Mouse (Mus musculus): ENCODE data around the gene Ets1.

The Ets1 gene

DNA sequence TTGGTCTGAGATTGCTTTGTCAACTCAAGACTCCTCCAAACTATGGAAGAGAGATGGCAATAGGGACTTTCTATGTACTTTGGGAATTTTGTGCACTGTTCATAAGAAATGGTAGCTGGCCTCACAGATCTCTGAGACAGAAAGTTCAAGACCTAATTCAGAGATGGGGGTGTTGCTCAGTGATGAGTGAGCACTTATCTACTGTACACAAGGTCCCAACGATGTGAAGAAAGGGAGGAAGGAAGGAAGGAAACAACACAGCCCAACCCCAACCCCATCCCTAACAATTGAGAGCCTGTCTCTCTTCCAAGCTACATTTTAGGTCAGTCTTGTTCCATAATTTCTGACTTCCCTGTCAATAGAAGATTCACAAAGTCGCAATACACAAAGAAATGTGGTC is 125.3 kb downstream of the Ets1 start:
- no peak for DNase-seq (ENCODE audit: low spot score in 2 of 2)

DNA sequence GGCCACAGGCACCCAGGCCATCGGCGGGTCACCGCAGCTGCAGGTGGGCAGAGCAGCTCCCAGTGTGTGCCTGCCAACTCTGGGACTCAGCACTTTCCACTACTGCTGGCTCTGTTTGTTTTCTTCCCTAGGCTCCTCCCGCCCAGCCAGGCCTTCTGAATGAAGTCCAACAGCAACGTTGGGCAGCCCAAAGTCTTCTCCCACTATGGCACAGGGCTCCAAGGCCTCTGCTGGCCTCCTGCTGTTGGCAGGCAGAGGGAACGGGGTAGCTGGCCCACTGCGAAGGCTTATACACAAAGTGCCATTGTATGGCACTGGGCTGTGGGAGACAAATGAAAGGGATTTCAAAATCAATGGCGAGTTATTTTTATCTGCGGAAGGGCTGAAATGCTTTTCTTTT is 128.4 kb downstream of the Ets1 start:
- DNase-seq (ENCODE audit: low spot score in 2 of 2): peak; percentile 17 to 26

DNA sequence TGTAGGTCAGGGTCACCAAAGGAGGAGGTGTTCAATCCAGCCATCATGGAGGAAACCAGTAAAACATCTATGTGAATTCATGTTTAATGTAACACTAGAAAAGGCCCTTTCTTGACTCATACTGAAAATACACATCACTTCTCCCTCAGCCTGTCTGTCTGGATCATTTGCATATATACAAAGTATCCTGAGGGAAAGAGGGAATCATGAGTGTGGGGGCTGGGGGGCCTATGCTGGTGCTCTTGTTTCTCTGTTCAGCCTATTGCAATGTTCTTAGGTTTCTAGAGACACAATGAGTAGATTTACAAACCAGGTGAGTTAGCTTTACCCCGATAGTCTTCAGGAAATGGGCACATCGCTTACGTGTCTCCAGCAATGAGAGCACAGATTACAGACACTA is 129.1 kb downstream of the Ets1 start:
- no peak for DNase-seq (ENCODE audit: low spot score in 2 of 2)

DNA sequence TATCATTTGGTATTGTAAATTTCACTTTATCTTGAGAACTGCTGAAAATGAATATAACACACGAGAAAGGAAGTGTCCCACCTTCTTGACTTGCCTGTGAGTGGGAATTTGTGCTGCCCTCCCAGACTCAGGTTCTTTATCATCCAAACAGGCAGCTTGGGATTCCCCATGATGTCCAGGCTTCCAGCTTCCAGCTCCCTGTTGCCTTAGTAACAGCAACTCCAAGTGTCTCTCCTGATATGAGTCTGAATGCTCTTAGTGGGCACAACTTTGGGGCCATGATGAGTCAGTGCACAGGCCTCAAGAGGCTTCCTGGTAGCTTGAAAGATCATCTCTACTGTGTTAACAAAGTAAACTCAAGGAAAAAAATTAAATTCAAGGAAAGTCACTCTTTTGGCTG is 142.8 kb downstream of the Ets1 start:
- DNase-seq (ENCODE audit: low spot score in 2 of 2): no peak

DNA sequence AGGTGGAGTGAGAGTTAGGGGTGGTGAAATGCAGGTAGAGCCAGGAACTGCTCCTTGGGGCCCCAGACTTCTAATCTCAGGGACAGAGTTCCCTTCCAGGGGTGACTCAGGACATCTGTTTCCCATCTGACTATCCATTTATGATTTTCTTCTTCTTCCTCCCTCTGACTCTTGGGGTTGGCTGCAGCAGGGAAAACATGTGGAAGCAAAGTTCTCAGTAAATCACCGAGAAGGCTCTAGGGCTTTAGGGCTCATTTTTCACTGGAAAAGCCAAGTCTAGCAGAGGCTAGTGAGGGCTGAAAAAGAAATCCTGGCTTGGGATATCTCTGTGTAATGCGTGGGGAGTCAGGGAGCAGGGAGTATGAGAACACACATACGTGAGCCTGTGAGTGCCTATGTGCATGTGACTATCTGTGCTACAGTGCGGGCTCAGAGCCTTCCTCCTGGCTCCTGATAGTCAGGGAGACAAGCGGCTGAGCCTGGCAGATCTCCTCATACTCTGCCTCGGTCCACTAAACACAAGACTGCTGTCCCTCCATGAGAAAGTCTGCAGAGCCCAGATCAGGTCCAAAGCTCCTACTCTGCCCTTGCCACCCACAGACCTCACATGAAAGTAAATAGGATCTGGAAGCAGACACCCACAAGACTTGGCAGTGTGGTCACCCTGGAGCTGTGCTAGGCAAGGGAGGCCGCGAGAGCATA is 146.5 kb downstream of the Ets1 start:
- no peak for DNase-seq (ENCODE audit: low spot score in 2 of 2)

DNA sequence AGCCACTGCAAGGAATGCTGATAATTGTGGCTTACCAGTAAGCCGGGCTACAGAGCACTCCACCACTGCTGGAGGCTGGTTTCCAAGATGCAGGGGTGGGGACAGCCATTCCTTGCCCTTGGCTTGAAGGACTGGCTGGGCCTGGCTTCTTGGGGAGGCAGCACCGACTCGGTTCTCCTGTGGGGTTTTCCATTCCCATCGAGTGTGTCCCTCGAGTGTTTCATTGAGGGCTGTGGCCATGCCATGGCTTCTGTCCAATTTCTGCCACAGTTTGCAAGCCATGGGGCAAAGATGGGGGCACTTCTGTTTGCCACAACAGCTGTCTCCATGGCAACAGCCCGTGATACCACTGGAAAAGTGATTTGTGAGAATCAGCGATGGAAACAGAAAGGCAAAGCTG is 151.1 kb downstream of the Ets1 start:
- no peak for DNase-seq (ENCODE audit: low spot score in 2 of 2)

- no peak for DNase-seq (ENCODE audit: low spot score in 2 of 2)
Measured at GRCm38 (mm10) chr9:32787615-32788014, 151.6 kb downstream of the Ets1 start.

- no peak for DNase-seq (ENCODE audit: low spot score in 2 of 2)
Measured at GRCm38 (mm10) chr9:32789306-32789705, 153.3 kb downstream of the Ets1 start.

- no peak for DNase-seq (ENCODE audit: low spot score in 2 of 2)
Measured at GRCm38 (mm10) chr9:32791699-32792098, 155.7 kb downstream of the Ets1 start.

GRCm38 (mm10) chr9:32798171-32798570 is 162.2 kb downstream of the Ets1 start:
- DNase-seq (ENCODE audit: low spot score in 2 of 2): no peak

DNA sequence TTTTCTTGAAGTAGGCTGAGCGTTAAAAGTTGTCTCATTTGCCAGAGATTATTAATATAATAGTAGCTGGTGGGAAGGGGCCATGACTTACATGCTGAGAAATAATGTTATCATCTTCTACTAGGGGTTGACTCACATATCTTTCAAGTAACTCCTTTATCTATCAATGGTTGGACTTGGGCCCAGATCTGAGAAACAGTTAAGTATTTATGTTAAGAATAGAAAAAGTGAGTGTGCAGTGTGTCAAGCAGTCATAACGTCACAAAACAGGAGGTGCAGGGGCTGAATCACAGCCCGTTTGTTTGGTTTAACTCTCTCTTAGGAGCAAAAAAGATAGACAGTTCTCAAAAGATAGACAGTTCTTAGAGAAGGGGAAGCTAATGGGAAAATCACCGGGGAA is 170.1 kb downstream of the Ets1 start:
- DNase-seq (ENCODE audit: low spot score in 2 of 2): no peak

Measured in frontal cortex, postnatal 10 days (tissue).